10 mouse cellular contexts compared by ENCODE assay signal in genomic region chr11:35750578-35750977, GRCm38 (mm10). TPM values are rescaled to one million over a fixed set of nuclear protein-coding genes. Genes with fewer than 3 reads are reported as not detected.
DNase-seq lines count a peak whose midpoint lies in the region; ATAC-seq and TF ChIP-seq lines count a peak whose summit lies in the region.
"Had no signal": no experiment of that assay in that cellular context is flagged by ENCODE, and none has a peak within 500 bp of the region (broad histone marks: within the 10 kb centered on the region; RNA-seq: fewer than 3 reads in every experiment).

No protein-coding gene starts in this region.

- H3K27ac ChIP-seq in liver, postnatal 0 days (ENCODE audit: low read depth): 0 out of 2 replicates have a peak overlapping the region, but pooled peaks have one; percentile 44
- no peak overlapping the region for H3K27ac ChIP-seq in liver, embryonic 12.5 days
- peak overlapping the region; percentile 36; the same call in 1 of the 2 replicates for H3K27ac ChIP-seq in intestine, embryonic 14.5 days (ENCODE audit: low read depth)
- no peak overlapping the region for H3K27ac ChIP-seq in forebrain, embryonic 10.5 days
- H3K27ac ChIP-seq: embryonic facial prominence, embryonic 12.5 days; macrophage had no signal

- WGBS in liver, postnatal 0 days (ENCODE audit: insufficient replicate concordance): 55% methylated on average over 8 of the region's 8 CpGs
- 66% methylated on average over 8 of the region's 8 CpGs for WGBS in liver, embryonic 12.5 days (ENCODE audit: insufficient replicate concordance)
- WGBS in intestine, embryonic 14.5 days: 57% methylated on average over 8 of the region's 8 CpGs
- 73% methylated on average over 8 of the region's 8 CpGs for WGBS in forebrain, embryonic 10.5 days

- no peak for TF ChIP-seq CTCF in liver, postnatal 0 days (IDR thresholded peaks at IDR 0.05; ENCODE audit: low read depth)

- no peaks in the 10 kb centered on the region for H3K27me3 ChIP-seq in liver, postnatal 0 days (ENCODE audit: insufficient read depth, low read length)
- no peaks in the 10 kb centered on the region for H3K27me3 ChIP-seq in liver, embryonic 12.5 days (replicated peaks)
- no peaks in the 10 kb centered on the region for H3K27me3 ChIP-seq in intestine, embryonic 14.5 days (replicated peaks; ENCODE audit: control insufficient read depth, insufficient read depth, low read length)
- no peaks in the 10 kb centered on the region for H3K27me3 ChIP-seq in forebrain, embryonic 10.5 days (ENCODE audit: poor library complexity, severe bottlenecking)
- H3K27me3 ChIP-seq: embryonic facial prominence, embryonic 12.5 days had no signal

- no peak for TF ChIP-seq EP300 in liver, postnatal 0 days (IDR thresholded peaks at IDR 0.05; ENCODE audit: low read depth)

- H3K36me3 ChIP-seq in liver, postnatal 0 days (replicated peaks; ENCODE audit: insufficient read depth, low read length): no peaks in the 10 kb centered on the region
- no peaks in the 10 kb centered on the region for H3K36me3 ChIP-seq in liver, embryonic 12.5 days
- H3K36me3 ChIP-seq in intestine, embryonic 14.5 days (ENCODE audit: control insufficient read depth, insufficient read depth, low read length): no peaks in the 10 kb centered on the region
- no peaks in the 10 kb centered on the region for H3K36me3 ChIP-seq in forebrain, embryonic 10.5 days (replicated peaks)
- H3K36me3 ChIP-seq: embryonic facial prominence, embryonic 12.5 days had no signal

- H3K4me3 ChIP-seq in liver, postnatal 0 days (ENCODE audit: low read depth, low read length): no peak overlapping the region
- H3K4me3 ChIP-seq in liver, embryonic 12.5 days: no peak overlapping the region
- H3K4me3 ChIP-seq in intestine, embryonic 14.5 days (ENCODE audit: low read depth, low read length): no peak overlapping the region
- H3K4me3 ChIP-seq in forebrain, embryonic 10.5 days: no peak overlapping the region
- H3K4me3 ChIP-seq: embryonic facial prominence, embryonic 12.5 days had no signal

- H3K9ac ChIP-seq in liver, postnatal 0 days (replicated peaks): no peak overlapping the region
- H3K9ac ChIP-seq in liver, embryonic 12.5 days: no peak overlapping the region
- H3K9ac ChIP-seq in intestine, embryonic 14.5 days (ENCODE audit: low read length): no peak overlapping the region
- H3K9ac ChIP-seq: embryonic facial prominence, embryonic 12.5 days had no signal

- H3K9me3 ChIP-seq in liver, postnatal 0 days (ENCODE audit: low read length): no peaks in the 10 kb centered on the region
- H3K9me3 ChIP-seq in liver, embryonic 12.5 days (replicated peaks): no peaks in the 10 kb centered on the region
- no peaks in the 10 kb centered on the region for H3K9me3 ChIP-seq in intestine, embryonic 14.5 days (ENCODE audit: control insufficient read depth, low read length)
- H3K9me3 ChIP-seq in forebrain, embryonic 10.5 days: no peaks in the 10 kb centered on the region
- H3K9me3 ChIP-seq: embryonic facial prominence, embryonic 12.5 days had no signal

- peak; percentile 81 for ATAC-seq in liver, postnatal 0 days
- no peak for ATAC-seq in liver, embryonic 12.5 days
- peak; percentile 77; the same call in 1 of the 2 replicates for ATAC-seq in intestine, embryonic 14.5 days (replicated peaks; ENCODE audit: low FRiP score, low TSS enrichment, low read depth)

- H3K4me1 ChIP-seq in liver, postnatal 0 days (ENCODE audit: insufficient read depth): peaks cover 3% of the 10 kb centered on the region; the same call in 1 of the 2 replicates
- no peaks in the 10 kb centered on the region for H3K4me1 ChIP-seq in liver, embryonic 12.5 days
- no peaks in the 10 kb centered on the region for H3K4me1 ChIP-seq in intestine, embryonic 14.5 days (replicated peaks; ENCODE audit: control insufficient read depth, insufficient read depth, low read length)
- no peaks in the 10 kb centered on the region for H3K4me1 ChIP-seq in forebrain, embryonic 10.5 days
- H3K4me1 ChIP-seq: embryonic facial prominence, embryonic 12.5 days had no signal

- 0 out of 2 replicates have a peak overlapping the region, but pooled peaks have one; percentile 14 for H3K4me2 ChIP-seq in liver, postnatal 0 days (ENCODE audit: low read depth, low read length)
- no peak overlapping the region for H3K4me2 ChIP-seq in liver, embryonic 12.5 days
- H3K4me2 ChIP-seq in intestine, embryonic 14.5 days (ENCODE audit: low read length): no peak overlapping the region
- H3K4me2 ChIP-seq: embryonic facial prominence, embryonic 12.5 days had no signal

- DNase-seq in liver, postnatal 0 days: peak; percentile 53
- DNase-seq in intestine, embryonic 14.5 days (ENCODE audit: low spot score): no peak
- peak; percentile 73 for DNase-seq in lung, postnatal 14 days
- no peak for DNase-seq in forebrain, embryonic 10.5 days (ENCODE audit: extremely low spot score, low spot score)
- no peak for DNase-seq in left cerebral cortex, adult 18-20 months (ENCODE audit: low spot score in 2 of 2)
- DNase-seq in spleen, postnatal 10 days (ENCODE audit: low spot score in 2 of 2): no peak
- DNase-seq in right cerebral cortex, postnatal 36 days (ENCODE audit: low spot score in 2 of 2): no peak

RNA-seq across cellular contexts. Expression of gene Pank3, which starts 18.7 kb away (rescaled TPM):
- 4.8 and 5.5 TPM in 2 replicates for polyA plus RNA-seq in liver, postnatal 0 days (2015; fragmentation: Nextera tagmentation; extraction: Ambion mirVana)
- polyA plus RNA-seq in liver, embryonic 12.5 days (2016; fragmentation: Nextera tagmentation; extraction: Ambion mirVana): 7.6 and 8.2 TPM in 2 replicates
- polyA plus RNA-seq in intestine, embryonic 14.5 days (2014; fragmentation: Nextera tagmentation; extraction: Ambion mirVana): 24.1 and 26.4 TPM in 2 replicates
- 12.0 and 13.4 TPM in 2 replicates for polyA plus RNA-seq in forebrain, embryonic 10.5 days (2016; fragmentation: Nextera tagmentation; extraction: Ambion mirVana)
- 10 to 100 TPM; 35.7 to 35.8 TPM for total RNA-seq in left cerebral cortex, adult 18-20 months (2021)

RNA-seq across cellular contexts. Expression of gene Fbll1, which starts 48.1 kb away (rescaled TPM):
- polyA plus RNA-seq in liver, postnatal 0 days (2015; fragmentation: Nextera tagmentation; extraction: Ambion mirVana): not detected in 2 replicates
- not detected in 2 replicates for polyA plus RNA-seq in liver, embryonic 12.5 days (2016; fragmentation: Nextera tagmentation; extraction: Ambion mirVana)
- polyA plus RNA-seq in intestine, embryonic 14.5 days (2014; fragmentation: Nextera tagmentation; extraction: Ambion mirVana): 0.43 and 1.2 TPM in 2 replicates
- polyA plus RNA-seq in forebrain, embryonic 10.5 days (2016; fragmentation: Nextera tagmentation; extraction: Ambion mirVana): 0.12 and 0.14 TPM in 2 replicates
- 10 to 100 TPM; 39.0 to 41.7 TPM for total RNA-seq in left cerebral cortex, adult 18-20 months (2021)
- polyA plus RNA-seq: macrophage had no signal

Comparison
In these comparisons a context has a peak if more than half of its experiments do, and no peak if none do; other contexts are left out.
1. H3K27ac ChIP-seq: peak in liver, postnatal 0 days (single experiment) and intestine, embryonic 14.5 days (single experiment); none in liver, embryonic 12.5 days (single experiment) and forebrain, embryonic 10.5 days (single experiment).
2. DNase-seq: peak in liver, postnatal 0 days (single experiment) and lung, postnatal 14 days (single experiment); none in intestine, embryonic 14.5 days (single experiment), forebrain, embryonic 10.5 days (single experiment), left cerebral cortex, adult 18-20 months (0 of 2), spleen, postnatal 10 days (0 of 2) and right cerebral cortex, postnatal 36 days (0 of 2).